Mouse (Mus musculus) embryo, embryonic 11.5 days (tissue): ENCODE results near the gene Arhgap6.

Experiments used
- DNase-seq: peaks from one replicate; pipeline ENCODE4 v3.0.0-alpha.2; 2012; ENCODE audit warnings: low read depth, low spot score

Gene Arhgap6

DNA sequence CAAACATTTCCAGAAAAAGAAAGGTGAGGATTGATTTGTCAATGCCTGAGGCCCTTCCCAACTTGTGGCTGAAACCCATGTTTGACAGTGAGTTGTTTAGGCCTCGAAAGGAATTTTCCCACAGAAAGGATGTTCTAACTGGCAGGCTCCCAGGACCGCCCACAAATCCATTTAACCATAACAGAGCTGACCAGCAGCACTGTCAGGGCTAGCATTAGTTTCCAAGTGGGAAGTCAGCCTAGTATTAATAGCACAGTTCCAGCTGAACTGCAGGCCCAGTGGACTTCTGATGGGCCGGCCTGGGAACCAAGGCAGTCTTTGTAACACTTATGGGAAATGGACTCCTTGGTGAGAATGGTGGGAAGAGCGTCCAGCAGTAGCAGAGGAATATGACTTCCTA is 317.8 kb downstream of the Arhgap6 start:
- DNase-seq, result no peak

DNA sequence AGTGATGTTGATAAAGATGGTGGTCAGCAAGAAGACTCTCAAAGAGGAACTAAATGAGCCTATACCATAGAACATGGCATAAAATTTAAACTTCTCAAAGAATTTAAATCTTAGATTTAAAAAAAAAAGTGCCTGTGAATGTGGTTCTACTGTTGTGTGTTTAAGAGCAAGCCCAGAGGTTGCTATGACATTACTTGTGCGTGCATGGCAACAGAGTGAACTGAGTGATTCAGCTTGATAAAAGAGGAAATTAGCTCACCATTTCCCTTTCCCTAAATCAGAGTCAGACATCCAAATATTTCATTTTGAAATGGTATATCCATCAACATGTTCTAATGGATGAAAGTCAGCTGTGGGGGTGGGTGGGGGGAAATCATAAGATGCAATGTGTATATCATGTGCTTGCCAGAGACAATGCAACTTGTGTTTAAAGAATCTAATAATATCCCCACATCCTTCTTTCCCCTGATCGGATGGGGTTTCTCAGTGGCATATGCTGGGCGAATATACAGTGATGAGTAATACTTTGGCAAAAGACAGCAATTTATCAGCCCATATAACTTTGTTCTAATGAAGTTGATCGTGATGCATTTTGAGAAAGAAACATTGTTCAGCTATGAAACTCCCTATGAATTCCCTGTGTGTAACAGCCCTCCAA is 328.3 kb downstream of the Arhgap6 start:
- DNase-seq, result no peak

- no peak for DNase-seq
Measured at GRCm38 (mm10) chrX:169123773-169124151, 328.9 kb downstream of the Arhgap6 start.

GRCm38 (mm10) chrX:169139758-169140157 is 344.9 kb downstream of the Arhgap6 start:
- DNase-seq, result no peak

- DNase-seq, result no peak
Measured at GRCm38 (mm10) chrX:169140467-169140866, 345.6 kb downstream of the Arhgap6 start.

- no peak for DNase-seq
Measured at GRCm38 (mm10) chrX:169153805-169154204, 358.9 kb downstream of the Arhgap6 start.

DNA sequence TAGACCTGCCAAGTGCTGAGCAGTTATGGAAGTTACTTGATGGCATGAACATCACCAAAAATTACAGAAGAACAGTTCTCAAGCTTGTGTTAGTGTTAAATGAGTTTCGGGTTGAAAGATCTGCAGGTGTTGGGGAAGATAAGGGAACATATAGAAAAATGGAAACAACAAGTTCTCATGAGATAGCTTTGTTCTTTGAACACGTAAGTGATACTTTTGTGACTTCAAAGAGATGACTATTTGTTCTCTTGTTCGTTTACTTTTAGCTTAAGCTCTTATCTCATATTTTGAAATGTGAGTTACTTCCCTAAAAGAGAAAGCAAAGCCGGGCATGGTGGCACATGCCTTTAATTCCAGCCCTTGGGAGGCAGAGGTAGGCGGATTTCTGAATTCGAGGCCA is 363.5 kb downstream of the Arhgap6 start:
- DNase-seq, result no peak

DNA sequence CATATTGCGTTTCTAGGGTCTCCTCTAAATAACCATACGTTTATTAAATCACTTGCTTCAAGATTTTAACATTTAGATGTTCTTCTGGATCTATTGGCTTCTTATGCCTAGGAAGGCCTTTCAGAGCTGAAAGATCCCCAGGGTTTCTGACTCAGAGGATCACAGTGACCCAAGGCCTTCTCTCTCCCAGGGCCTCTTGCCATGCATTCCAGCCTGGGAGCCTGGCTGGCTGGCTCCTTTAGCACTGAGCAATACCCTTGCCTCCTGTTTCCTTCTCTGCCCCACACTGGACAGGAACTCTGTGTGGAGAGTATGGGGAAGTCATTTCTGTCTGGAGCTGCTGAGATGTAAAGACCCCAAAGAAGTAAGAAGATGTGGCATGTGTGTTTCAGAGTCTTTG is 376.1 kb downstream of the Arhgap6 start:
- no peak for DNase-seq

GRCm38 (mm10) chrX:169173796-169174195 is 378.9 kb downstream of the Arhgap6 start:
- DNase-seq, result no peak

- no peak for DNase-seq
Measured at GRCm38 (mm10) chrX:169178634-169179033, 383.7 kb downstream of the Arhgap6 start.

DNA sequence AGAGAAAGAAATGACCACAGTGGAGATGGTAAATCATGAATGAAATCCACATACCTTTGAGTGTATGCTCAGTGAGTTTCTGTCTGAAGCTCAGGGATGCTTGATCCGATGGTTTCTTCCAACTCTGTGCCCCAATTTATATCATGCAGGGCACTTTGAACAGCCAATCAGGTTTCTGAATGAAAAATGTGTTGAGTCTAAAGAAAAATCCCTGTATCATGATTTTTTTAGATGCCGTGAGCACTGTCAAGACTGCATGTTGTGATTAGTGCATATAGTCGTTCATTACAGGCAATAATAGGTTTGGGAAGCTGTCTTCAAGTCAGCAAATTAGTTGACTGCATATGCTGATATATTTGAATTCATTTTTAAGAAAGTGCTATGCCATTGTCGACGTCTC is 392.2 kb downstream of the Arhgap6 start, which contains the start of gene Amelx:
Gene Amelx, minus strand, starts transcription at position 101 of the 400 bp plus-strand sequence.
- DNase-seq, result no peak

DNA sequence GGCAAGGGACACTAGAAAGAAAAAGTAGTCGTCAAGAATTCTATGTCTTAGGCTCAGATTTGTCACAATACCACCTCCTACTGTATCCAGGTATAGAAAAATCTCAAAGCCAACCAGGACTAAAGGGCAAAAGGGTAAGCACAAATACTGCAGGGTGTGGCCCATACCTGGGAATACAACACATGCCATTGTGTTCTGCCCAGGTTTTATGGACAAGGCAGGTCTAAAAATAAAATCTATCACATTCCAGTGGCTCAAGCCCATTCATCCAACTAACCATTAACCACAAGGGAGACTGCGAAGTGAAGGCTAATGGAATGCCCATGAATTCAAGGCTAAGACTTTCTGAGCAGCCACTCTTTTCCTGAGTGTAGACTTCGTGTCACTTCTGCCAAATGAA is 415.1 kb downstream of the Arhgap6 start:
- DNase-seq, result no peak

DNA sequence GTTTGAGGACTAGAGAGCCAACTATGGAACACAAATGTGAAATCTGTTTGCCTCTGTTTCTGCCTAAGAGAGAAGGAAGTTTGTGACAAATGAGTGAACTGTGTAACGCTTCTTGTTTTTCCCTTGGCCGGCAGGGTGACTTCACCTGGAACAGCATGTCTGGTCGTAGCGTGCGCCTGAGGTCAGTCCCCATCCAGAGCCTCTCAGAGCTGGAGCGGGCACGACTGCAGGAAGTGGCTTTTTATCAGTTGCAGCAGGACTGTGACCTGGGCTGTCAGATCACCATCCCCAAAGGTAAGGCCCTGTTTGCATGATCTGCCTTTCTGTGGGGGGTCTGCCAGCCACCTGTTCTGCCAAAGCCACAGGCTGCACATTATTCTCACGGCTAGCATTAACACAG is 425.2 kb downstream of the Arhgap6 start:
- DNase-seq, result no peak

- DNase-seq, result no peak
Measured at GRCm38 (mm10) chrX:169222357-169223062, 427.6 kb downstream of the Arhgap6 start.

- DNase-seq, result no peak
Measured at GRCm38 (mm10) chrX:169255915-169256314, 461.0 kb downstream of the Arhgap6 start.

- DNase-seq, result no peak
Measured at GRCm38 (mm10) chrX:169256741-169257140, 461.8 kb downstream of the Arhgap6 start.

DNA sequence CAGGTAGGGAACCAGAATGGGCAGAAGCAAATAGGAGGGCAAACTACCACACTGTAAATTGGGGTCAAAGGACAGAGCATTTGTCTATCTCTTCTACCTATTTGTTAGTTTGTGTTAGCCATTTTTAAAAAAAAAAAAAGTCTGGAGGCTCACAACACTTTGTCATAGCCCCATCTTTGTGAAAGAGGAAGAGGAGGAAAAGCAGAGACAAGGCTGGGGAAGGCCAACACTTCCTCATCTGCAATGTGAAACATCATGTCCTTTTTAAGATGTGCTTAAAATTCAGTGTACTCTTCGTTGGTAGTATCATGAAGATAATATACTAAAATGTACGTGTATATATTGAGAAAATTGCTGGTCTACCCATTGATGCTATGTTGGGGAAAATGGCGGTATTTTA is 466.1 kb downstream of the Arhgap6 start:
- no peak for DNase-seq

DNA sequence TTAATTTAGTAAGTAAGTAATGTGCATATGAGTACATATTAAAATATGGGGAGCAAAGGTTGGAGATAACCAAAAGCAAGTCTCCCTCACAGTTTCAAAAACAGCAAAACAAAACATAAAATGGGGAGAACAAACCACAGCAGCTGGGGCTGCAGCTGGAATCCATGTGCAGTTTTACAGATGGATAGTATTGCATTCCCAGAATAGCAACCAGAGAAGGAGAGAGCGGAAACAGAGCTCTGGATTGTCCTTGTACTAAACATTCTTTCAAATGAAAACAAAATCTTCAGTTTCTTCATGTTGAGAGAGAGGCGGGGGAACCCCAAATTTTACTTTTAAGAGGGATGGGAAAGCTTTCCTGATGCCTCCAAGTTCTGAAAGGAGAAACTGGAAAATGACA is 467.3 kb downstream of the Arhgap6 start:
- DNase-seq, result no peak

DNA sequence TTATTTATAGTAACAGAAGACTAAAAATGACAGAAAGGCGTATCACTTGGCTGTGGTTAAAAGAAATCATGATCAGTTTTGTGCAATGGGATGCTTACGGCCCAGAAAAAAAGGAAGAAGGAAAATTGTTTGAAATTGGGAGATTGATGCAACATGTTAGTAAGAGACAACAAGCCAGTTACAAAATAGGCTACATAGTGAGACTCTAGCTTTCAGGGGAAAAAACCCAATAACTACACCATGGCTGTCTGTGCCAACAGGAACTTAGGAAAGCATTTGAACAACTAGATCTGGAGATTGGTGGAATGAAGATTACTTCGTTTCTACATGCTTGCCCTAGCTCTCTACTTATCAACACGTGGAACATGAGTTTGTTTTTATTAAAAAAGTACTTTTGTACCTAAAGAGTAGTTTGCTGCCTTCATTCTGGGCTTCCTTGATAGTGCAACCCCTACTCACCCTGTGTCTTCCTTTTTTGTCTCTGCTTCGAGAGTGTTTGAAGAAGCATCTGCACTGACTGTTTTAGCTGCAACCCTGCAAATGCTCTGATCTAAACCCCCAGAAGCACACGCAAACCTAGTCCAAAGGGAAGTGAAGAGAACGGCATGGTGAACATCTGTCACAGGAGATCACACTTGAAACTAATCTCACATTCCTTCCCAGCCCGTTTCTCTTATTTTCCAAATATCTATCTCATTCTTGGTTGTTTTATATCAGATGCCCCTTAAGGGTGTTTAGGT is 468.7 kb downstream of the Arhgap6 start:
- no peak for DNase-seq

DNA sequence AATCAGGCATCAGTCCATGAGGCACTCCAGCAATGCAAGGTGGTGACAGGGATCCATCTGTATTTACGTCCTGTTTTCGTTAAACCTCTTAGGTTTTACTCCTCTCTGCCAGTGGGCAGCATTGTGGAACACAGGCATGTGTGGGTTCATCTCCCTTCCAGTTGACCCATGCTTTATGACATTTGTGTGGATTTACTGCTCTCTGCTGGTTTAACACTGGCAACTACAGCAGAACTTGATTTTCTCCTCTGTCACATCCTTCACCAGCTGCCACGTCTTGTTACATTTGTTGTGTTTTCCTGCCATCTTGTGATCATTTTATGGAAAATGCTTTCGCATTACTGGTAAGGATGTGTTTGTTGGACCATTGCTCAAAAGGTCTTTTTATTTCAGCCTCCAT is 504.7 kb downstream of the Arhgap6 start:
- peak; percentile 5 for DNase-seq

GRCm38 (mm10) chrX:169302271-169303045 is 507.6 kb downstream of the Arhgap6 start:
- no peak for DNase-seq

DNA sequence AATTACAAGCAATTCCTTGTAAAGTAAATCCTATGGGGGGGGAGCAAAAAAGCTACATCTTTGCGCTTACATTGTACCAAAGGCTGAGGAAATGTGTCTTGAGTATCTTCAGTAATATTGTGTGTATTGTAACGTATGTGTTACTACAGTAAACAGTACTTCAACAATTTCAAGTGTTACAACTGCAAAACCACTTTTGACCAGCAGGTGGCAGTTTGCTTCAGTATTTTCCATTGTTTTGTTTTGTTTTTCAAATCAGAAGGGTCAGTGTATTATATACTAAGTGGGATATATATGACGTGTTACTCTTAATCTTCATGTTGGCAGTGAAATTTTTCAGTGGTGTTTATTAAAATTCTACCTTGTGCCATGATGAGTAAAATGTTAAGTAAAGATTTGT is 509.0 kb downstream of the Arhgap6 start:
- DNase-seq, result peak; percentile 20
